Mouse (Mus musculus) MEL (cell line): ENCODE results near the gene Arl14ep. TPM values are rescaled to one million over a fixed set of nuclear protein-coding genes. Genes with fewer than 3 reads are reported as not detected.

Experiments
- DNase-seq: peaks from one replicate; pipeline ENCODE4 v3.0.0; 2011; ENCODE audit warnings: low read depth, low spot score
- H3K27ac ChIP-seq: 2 replicates; pipeline ENCODE4 v1.5.1; 2012; ENCODE audit warnings: low read depth, mild to moderate bottlenecking, control low read depth, low read length, moderate library complexity; ENCODE audit not compliant: control insufficient read depth
- H3K27me3 ChIP-seq, 2 experiments: fragments of 150-350 bp in 1 of 2; sonication (generic) in 1 of 2; 2 replicates each; pipeline ENCODE4 v1.6.1; 2012; ENCODE audit warnings: low read length in 2 of 2, mild to moderate bottlenecking in 2 of 2, improper control_type of control experiment in 1 of 2, moderate library complexity in 1 of 2; ENCODE audit not compliant: insufficient read depth in 2 of 2, control insufficient read depth in 1 of 2
- H3K36me3 ChIP-seq, 2 experiments: 2 replicates each; pipeline ENCODE4 v1.6.1; 2012 to 2014; ENCODE audit warnings: low read length in 2 of 2, improper control_type of control experiment in 1 of 2, inconsistent platforms in 1 of 2, mild to moderate bottlenecking in 1 of 2; ENCODE audit not compliant: insufficient read depth in 2 of 2, control insufficient read depth in 1 of 2
- H3K4me1 ChIP-seq, 2 experiments: fragments of 150-350 bp in 1 of 2; sonication (generic) in 1 of 2; 2 replicates each; pipeline ENCODE4 v1.6.1; 2012; ENCODE audit warnings: low read length in 2 of 2, improper control_type of control experiment in 1 of 2, mild to moderate bottlenecking in 1 of 2; ENCODE audit not compliant: insufficient read depth in 2 of 2, control insufficient read depth in 1 of 2
- H3K4me3 ChIP-seq, 2 experiments: fragments of 150-350 bp in 1 of 2; sonication (generic) in 1 of 2; 2 replicates each; pipeline ENCODE4 v1.5.1; 2012; ENCODE audit warnings: low read depth in 2 of 2, low read length in 2 of 2, mild to moderate bottlenecking in 2 of 2, moderate library complexity in 2 of 2, control low read depth in 1 of 2, improper control_type of control experiment in 1 of 2; ENCODE audit not compliant: control insufficient read depth in 1 of 2, insufficient read depth in 1 of 2
- H3K79me2 ChIP-seq: 2 replicates; pipeline ENCODE4 v1.6.1; 2012; ENCODE audit warnings: mild to moderate bottlenecking, low read length, moderate library complexity; ENCODE audit not compliant: control insufficient read depth, poor library complexity, insufficient read depth
- H3K9ac ChIP-seq: 2 replicates; pipeline ENCODE4 v1.6.1; 2012; ENCODE audit warnings: low read depth, mild to moderate bottlenecking, control low read depth, low read length, moderate library complexity; ENCODE audit not compliant: control insufficient read depth, poor library complexity, severe bottlenecking
- H3K9me3 ChIP-seq: fragments of 150-350 bp; sonication (generic); replicated peaks from 2 replicates; pipeline ENCODE4 v1.6.1; 2012; ENCODE audit warnings: mild to moderate bottlenecking, low read length, improper control_type of control experiment, moderate library complexity; ENCODE audit not compliant: insufficient read depth
- E2F4 ChIP-seq: IDR thresholded peaks from 2 replicates; pipeline ENCODE4 v1.6.1; 2011; ENCODE audit warnings: low read depth, low read length, improper control_type of control experiment, borderline replicate concordance
- ELF1 ChIP-seq: IDR thresholded peaks from 2 replicates; pipeline ENCODE4 v1.6.1; 2014; ENCODE audit warnings: low read depth, mild to moderate bottlenecking, inconsistent platforms, low read length, improper control_type of control experiment, moderate library complexity
- ETS1 ChIP-seq: IDR thresholded peaks from 2 replicates; pipeline ENCODE4 v1.6.1; 2012; ENCODE audit warnings: low read depth, mild to moderate bottlenecking, inconsistent platforms, low read length, improper control_type of control experiment, moderate library complexity
- GABPA ChIP-seq: IDR thresholded peaks from 2 replicates; pipeline ENCODE4 v1.6.1; 2012; ENCODE audit warnings: low read depth, mild to moderate bottlenecking, inconsistent platforms, low read length, improper control_type of control experiment, moderate library complexity
- GATA1 ChIP-seq: IDR thresholded peaks from 2 replicates; pipeline ENCODE4 v1.6.1; 2011; ENCODE audit warnings: low read depth, low read length, improper control_type of control experiment
- HCFC1 ChIP-seq: IDR thresholded peaks from 2 replicates; pipeline ENCODE4 v1.6.1; 2012; ENCODE audit warnings: low read depth, mild to moderate bottlenecking, inconsistent platforms, low read length, improper control_type of control experiment, moderate library complexity
- JUND ChIP-seq: IDR thresholded peaks from 2 replicates; pipeline ENCODE4 v1.6.1; 2011; ENCODE audit warnings: low read depth, mild to moderate bottlenecking, improper control_type of control experiment, low read length
- MAX ChIP-seq: IDR thresholded peaks from 2 replicates; pipeline ENCODE4 v1.6.1; 2011; ENCODE audit warnings: low read length, improper control_type of control experiment
- MAZ ChIP-seq: IDR thresholded peaks from 2 replicates; pipeline ENCODE4 v1.6.1; 2012; ENCODE audit warnings: low read depth, mild to moderate bottlenecking, inconsistent platforms, low read length, improper control_type of control experiment
- MEF2A ChIP-seq: IDR thresholded peaks from 2 replicates; pipeline ENCODE4 v1.6.1; 2014; ENCODE audit warnings: low read depth, mild to moderate bottlenecking, inconsistent platforms, low read length, improper control_type of control experiment; ENCODE audit not compliant: poor library complexity, insufficient replicate concordance, severe bottlenecking; ENCODE audit errors: extremely low read depth
- MXI1 ChIP-seq: IDR thresholded peaks from 2 replicates; pipeline ENCODE4 v1.6.1; 2011; ENCODE audit warnings: mild to moderate bottlenecking, low read depth, low read length, improper control_type of control experiment
- MYC ChIP-seq: IDR thresholded peaks from 2 replicates; pipeline ENCODE4 v1.6.1; 2011; ENCODE audit warnings: low read depth, mild to moderate bottlenecking, low read length, improper control_type of control experiment, moderate library complexity
- NELFE ChIP-seq: IDR thresholded peaks from 2 replicates; pipeline ENCODE4 v1.6.1; 2011; ENCODE audit warnings: low read depth, low read length, improper control_type of control experiment
- NRF1 ChIP-seq: IDR thresholded peaks from 2 replicates; pipeline ENCODE4 v1.6.1; 2014; ENCODE audit warnings: low read depth, mild to moderate bottlenecking, inconsistent platforms, low read length, improper control_type of control experiment, moderate library complexity; ENCODE audit not compliant: poor library complexity, insufficient read depth, severe bottlenecking
- POLR2AphosphoS5 ChIP-seq: IDR thresholded peaks from 2 replicates; pipeline ENCODE4 v1.6.1; 2012; ENCODE audit warnings: low read depth, borderline replicate concordance, mild to moderate bottlenecking, inconsistent platforms, low read length, moderate library complexity, mixed read lengths
- RCOR1 ChIP-seq: IDR thresholded peaks from 2 replicates; pipeline ENCODE4 v1.6.1; 2012; ENCODE audit warnings: low read depth, mild to moderate bottlenecking, inconsistent platforms, low read length, improper control_type of control experiment
- SIN3A ChIP-seq: IDR thresholded peaks from 2 replicates; pipeline ENCODE4 v1.6.1; 2012; ENCODE audit warnings: low read length, improper control_type of control experiment, inconsistent platforms
- SMC3 ChIP-seq: IDR thresholded peaks from 2 replicates; pipeline ENCODE4 v1.6.1; 2011; ENCODE audit warnings: low read depth, low read length, improper control_type of control experiment
- TAL1 ChIP-seq: IDR thresholded peaks from 2 replicates; pipeline ENCODE4 v1.6.1; 2012; ENCODE audit warnings: mild to moderate bottlenecking, inconsistent platforms, low read length, moderate library complexity, mixed read lengths
- TCF12 ChIP-seq: IDR thresholded peaks from 2 replicates; pipeline ENCODE4 v1.6.1; 2014; ENCODE audit warnings: low read depth, mild to moderate bottlenecking, inconsistent platforms, low read length, improper control_type of control experiment, moderate library complexity
- ZNF384 ChIP-seq: IDR thresholded peaks from 2 replicates; pipeline ENCODE4 v1.6.1; 2012; ENCODE audit warnings: low read depth, mild to moderate bottlenecking, inconsistent platforms, low read length, improper control_type of control experiment
- polyA plus RNA-seq, 2 experiments: library from polyadenylated mRNA; stranded (reverse) in 1 of 2; unstranded in 1 of 2; fragments of >175 nt in 1 of 2; fragments of >200 nt in 1 of 2; gene quantifications; 2 replicates each; pipeline versions ENCODE4 v1.2.1 to v1.2.4; 2012; ENCODE audit warnings: low replicate concordance in 2 of 2, low read depth in 1 of 2; ENCODE audit not compliant: insufficient read length in 2 of 2, insufficient read depth in 1 of 2, missing spikeins in 1 of 2
- total RNA-seq: library from RNA; depleted of rRNA; stranded (reverse); fragments of 300-350 nt; gene quantifications from 2 replicates; pipeline ENCODE4 v1.2.3, GENCODE M21; 2012

Gene Arl14ep
- total and polyA plus RNA-seq, 3 experiments: 26.2 to 105 (median 33.1) TPM

GRCm38 (mm10) chr2:106968320-106968719 is 5.9 kb downstream of the Arl14ep start:
- Histone ChIP-seq H3K36me3 (peaks cover 24 to 46% of the 10 kb centered on the region in 2 experiments), H3K9ac (no peak overlapping the region), H3K4me1 (peaks cover 3 to 12% of the 10 kb centered on the region in 2 experiments; a peak in 3 of 4 replicates), H3K79me2 (peaks cover 36% of the 10 kb centered on the region), H3K27ac (no peak overlapping the region), H3K27me3 (no peaks in the 10 kb centered on the region), H3K4me3 (no peak overlapping the region), H3K9me3 (no peaks in the 10 kb centered on the region)
- no peak for DNase-seq
- TF ChIP-seq SMC3 (no peak), GATA1 (no peak), TAL1 (no peak), MAZ (no peak), POLR2AphosphoS5 (no peak), GABPA (no peak), SIN3A (no peak), RCOR1 (no peak), NELFE (no peak), ZNF384 (no peak), ETS1 (no peak), NRF1 (no peak), MEF2A (no peak), MXI1 (no peak), MYC (no peak)

GRCm38 (mm10) chr2:106963560-106963959 is 10.7 kb downstream of the Arl14ep start:
- Histone ChIP-seq H3K79me2 (peaks cover 3% of the 10 kb centered on the region; the same call in 1 of the 2 replicates), H3K9ac (no peak overlapping the region), H3K27ac (no peak overlapping the region), H3K4me3 (no peak overlapping the region), H3K27me3 (no peaks in the 10 kb centered on the region), H3K9me3 (no peaks in the 10 kb centered on the region), H3K4me1 (no peaks in the 10 kb centered on the region), H3K36me3 (peaks cover 0 to 37% of the 10 kb centered on the region in 2 experiments; a peak in 3 of 4 replicates)
- TF ChIP-seq RCOR1 (no peak), ETS1 (no peak), MAX (no peak), TCF12 (no peak), JUND (no peak), GATA1 (no peak), ELF1 (no peak), HCFC1 (no peak), E2F4 (no peak)
- no peak for DNase-seq
